Mouse (Mus musculus) forebrain, embryonic 16.5 days (tissue): ENCODE measurements around the gene Stox2. TPM values are rescaled to one million over a fixed set of nuclear protein-coding genes. Genes with fewer than 3 reads are reported as not detected.

Experiments used
- ATAC-seq: fragments of 200-750 bp; cut with Nextera tagmentation; 2 replicates; pipeline ENCODE4 v1.8.0; 2017; ENCODE audit warnings: mild to moderate bottlenecking, moderate library complexity
- H3K27ac ChIP-seq: fragments of 300-500 bp; sonication (generic); 2 replicates; pipeline ENCODE4 v1.5.1; 2014; ENCODE audit warnings: low read length, control low read depth
- H3K27me3 ChIP-seq: fragments of 300-500 bp; sonication (generic); replicated peaks from 2 replicates; pipeline ENCODE4 v1.6.1; 2014; ENCODE audit warnings: low read length; ENCODE audit not compliant: control insufficient read depth, insufficient read depth
- H3K36me3 ChIP-seq: fragments of 300-500 bp; sonication (generic); 2 replicates; pipeline ENCODE4 v1.6.1; 2014; ENCODE audit not compliant: control insufficient read depth, insufficient read depth
- H3K4me1 ChIP-seq: fragments of 300-500 bp; sonication (generic); replicated peaks from 2 replicates; pipeline ENCODE4 v1.6.1; 2014; ENCODE audit warnings: low read length; ENCODE audit not compliant: control insufficient read depth, insufficient read depth
- H3K4me2 ChIP-seq: fragments of 300-500 bp; sonication (generic); 2 replicates; pipeline ENCODE4 v1.6.1; 2014; ENCODE audit warnings: mild to moderate bottlenecking, low read length, control low read depth
- H3K4me3 ChIP-seq: fragments of 300-500 bp; sonication (generic); replicated peaks from 2 replicates; pipeline ENCODE4 v1.5.1; 2014; ENCODE audit warnings: mild to moderate bottlenecking, low read length, control low read depth
- H3K9ac ChIP-seq: fragments of 300-500 bp; sonication (generic); replicated peaks from 2 replicates; pipeline ENCODE4 v1.6.1; 2014; ENCODE audit warnings: low read depth, low read length, control low read depth
- H3K9me3 ChIP-seq: fragments of 300-500 bp; sonication (generic); 2 replicates; pipeline ENCODE4 v1.6.1; 2016; ENCODE audit warnings: low read length; ENCODE audit not compliant: control insufficient read depth
- WGBS: fragments of 180-500 bp; shearing (Covaris S2); extraction: QIAGEN DNeasy Blood & Tissue Kit; methylation state at CpG from one replicate; pipeline ENCODE4 v1.1.7; 2014; 5-methylcytosine and 5-hydroxymethylcytosine counted together
- polyA plus RNA-seq: library from polyadenylated mRNA; unstranded; fragments of >200 nt; fragmentation: Nextera tagmentation; extraction: Ambion mirVana; gene quantifications from 2 replicates; pipeline ENCODE4 v1.2.1, GENCODE M21; 2015

Gene Stox2
- polyA plus RNA-seq, 1 experiment from 2014 or later = 42.1 TPM

GRCm38 (mm10) chr8:47250832-47251231 is 195.3 kb downstream of the Stox2 start:
- WGBS = 67% methylated on average over 4 of the region's 4 CpGs
- no peak overlapping the region for H3K4me2 ChIP-seq
- no peaks in the 10 kb centered on the region for H3K27me3 ChIP-seq
- H3K4me3 ChIP-seq = no peak overlapping the region
- no peaks in the 10 kb centered on the region for H3K9me3 ChIP-seq
- no peaks in the 10 kb centered on the region for H3K36me3 ChIP-seq
- peaks cover 11% of the 10 kb centered on the region for H3K4me1 ChIP-seq
- no peak overlapping the region for H3K27ac ChIP-seq
- no peak overlapping the region for H3K9ac ChIP-seq
- no peak for ATAC-seq

- Histone ChIP-seq H3K36me3 (no peaks in the 10 kb centered on the region), H3K4me3 (no peak overlapping the region), H3K4me1 (peaks cover 41% of the 10 kb centered on the region), H3K9me3 (no peaks in the 10 kb centered on the region), H3K9ac (no peak overlapping the region), H3K27me3 (no peaks in the 10 kb centered on the region), H3K4me2 (no peak overlapping the region), H3K27ac (peak overlapping the region; percentile 7; the same call in 1 of the 2 replicates)
- WGBS = 31% methylated on average over 4 of the region's 4 CpGs
- no peak for ATAC-seq
Observed at GRCm38 (mm10) chr8:47245116-47245515, 201.0 kb downstream of the Stox2 start.

- ATAC-seq = no peak
- Histone ChIP-seq H3K36me3 (no peaks in the 10 kb centered on the region), H3K27ac (peak overlapping the region; percentile 87), H3K9ac (peak overlapping the region; percentile 2), H3K4me1 (peaks cover 47% of the 10 kb centered on the region), H3K9me3 (no peaks in the 10 kb centered on the region), H3K4me2 (peak overlapping the region; percentile 63), H3K4me3 (peak overlapping the region; percentile 41), H3K27me3 (no peaks in the 10 kb centered on the region)
- WGBS = 69% methylated on average over 15 of the region's 15 CpGs
Observed at GRCm38 (mm10) chr8:47244202-47244601, 202.0 kb downstream of the Stox2 start.

- H3K4me3 ChIP-seq = peak overlapping the region; percentile 41
- ATAC-seq = no peak; the same call in 1 of the 2 replicates
- peak overlapping the region; percentile 63 for H3K4me2 ChIP-seq
- H3K36me3 ChIP-seq = no peaks in the 10 kb centered on the region
- H3K9me3 ChIP-seq = no peaks in the 10 kb centered on the region
- peak overlapping the region; percentile 2 for H3K9ac ChIP-seq
- H3K27ac ChIP-seq = peak overlapping the region; percentile 87
- 14% methylated on average over 12 of the region's 12 CpGs for WGBS
- peaks cover 50% of the 10 kb centered on the region for H3K4me1 ChIP-seq
- no peaks in the 10 kb centered on the region for H3K27me3 ChIP-seq
Observed at GRCm38 (mm10) chr8:47243631-47244030, 202.5 kb downstream of the Stox2 start.

GRCm38 (mm10) chr8:47243016-47243630 is 203.0 kb downstream of the Stox2 start:
- Histone ChIP-seq H3K4me1 (peaks cover 51% of the 10 kb centered on the region), H3K36me3 (no peaks in the 10 kb centered on the region), H3K9ac (peak overlapping the region; percentile 2), H3K27me3 (no peaks in the 10 kb centered on the region), H3K4me2 (peak overlapping the region; percentile 63), H3K27ac (peak overlapping the region; percentile 87), H3K4me3 (peak overlapping the region; percentile 41), H3K9me3 (no peaks in the 10 kb centered on the region)
- peak; percentile 77 for ATAC-seq
- WGBS = 2% methylated on average over 8 of the region's 8 CpGs

GRCm38 (mm10) chr8:47242207-47243004 is 203.8 kb downstream of the Stox2 start:
- 2% methylated on average over 17 of the region's 17 CpGs for WGBS
- Histone ChIP-seq H3K36me3 (no peaks in the 10 kb centered on the region), H3K9ac (peak overlapping the region; percentile 38), H3K27ac (peak overlapping the region; percentile 87), H3K4me1 (peaks cover 51% of the 10 kb centered on the region), H3K9me3 (no peaks in the 10 kb centered on the region), H3K4me2 (peak overlapping the region; percentile 63), H3K4me3 (peak overlapping the region; percentile 41), H3K27me3 (no peaks in the 10 kb centered on the region)
- peak; percentile 95 for ATAC-seq

- no peaks in the 10 kb centered on the region for H3K36me3 ChIP-seq
- peak overlapping the region; percentile 63 for H3K4me2 ChIP-seq
- 11% methylated on average over 13 of the region's 13 CpGs for WGBS
- H3K4me1 ChIP-seq = peaks cover 51% of the 10 kb centered on the region
- no peaks in the 10 kb centered on the region for H3K9me3 ChIP-seq
- ATAC-seq = no peak
- peak overlapping the region; percentile 38 for H3K9ac ChIP-seq
- H3K27me3 ChIP-seq = no peaks in the 10 kb centered on the region
- H3K4me3 ChIP-seq = peak overlapping the region; percentile 41
- peak overlapping the region; percentile 87 for H3K27ac ChIP-seq
Observed at GRCm38 (mm10) chr8:47241421-47242078, 204.6 kb downstream of the Stox2 start.

- Histone ChIP-seq H3K36me3 (no peaks in the 10 kb centered on the region), H3K4me2 (peak overlapping the region; percentile 63), H3K4me1 (peaks cover 51% of the 10 kb centered on the region), H3K9me3 (no peaks in the 10 kb centered on the region), H3K9ac (no peak overlapping the region), H3K27ac (peak overlapping the region; percentile 10; the same call in 1 of the 2 replicates), H3K27me3 (no peaks in the 10 kb centered on the region), H3K4me3 (no peak overlapping the region)
- no peak for ATAC-seq
- 14% methylated on average over 4 of the region's 4 CpGs for WGBS
Observed at GRCm38 (mm10) chr8:47240871-47241270, 205.3 kb downstream of the Stox2 start.

GRCm38 (mm10) chr8:47240266-47240665 is 205.9 kb downstream of the Stox2 start:
- Histone ChIP-seq H3K27ac (no peak overlapping the region), H3K9me3 (no peaks in the 10 kb centered on the region), H3K4me2 (peak overlapping the region; percentile 63), H3K4me3 (no peak overlapping the region; the same call in 1 of the 2 replicates), H3K4me1 (peaks cover 48% of the 10 kb centered on the region), H3K27me3 (no peaks in the 10 kb centered on the region), H3K36me3 (no peaks in the 10 kb centered on the region), H3K9ac (no peak overlapping the region)
- ATAC-seq = no peak
- WGBS = 8% methylated on average over 7 of the region's 7 CpGs
